20 mouse cellular contexts compared by ENCODE assay signal in the genomic region with DNA sequence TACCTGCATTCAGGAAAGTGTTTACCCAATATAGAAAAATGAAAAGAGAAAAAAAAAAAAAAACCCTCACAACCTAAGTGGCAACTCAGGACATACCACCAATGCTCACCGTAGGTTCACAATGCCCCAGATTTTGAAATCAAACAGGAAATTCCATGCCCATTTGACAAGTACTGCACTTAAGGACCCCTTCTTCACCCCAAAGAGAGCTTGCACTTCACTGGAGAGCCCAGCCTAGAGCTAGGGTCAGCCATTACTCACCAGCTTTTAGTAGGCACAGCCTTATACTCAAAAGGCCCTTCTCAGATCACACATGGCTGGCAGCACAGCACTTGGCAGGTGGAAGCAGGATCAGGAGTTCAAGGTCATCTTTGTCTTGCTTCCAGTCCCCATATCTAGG. TPM values are rescaled to one million over a fixed set of nuclear protein-coding genes. Genes with fewer than 3 reads are reported as not detected.
"Had no signal": no experiment of that assay in that cellular context is flagged by ENCODE, and none has a peak within 500 bp of the region (broad histone marks: within the 10 kb centered on the region; RNA-seq: fewer than 3 reads in every experiment).

No protein-coding gene starts in this region.

- H3K27ac ChIP-seq: hindbrain, postnatal 0 days; layer of hippocampus, adult 2 months; left cerebral cortex, adult 2 months; liver, embryonic 13.5 days; macrophage; midbrain, embryonic 13.5 days; stomach, embryonic 15.5 days had no signal

- ATAC-seq: hindbrain, postnatal 0 days; inflammation-experienced regulatory T-cells, adult 6 months; intestine, embryonic 16.5 days; midbrain, embryonic 13.5 days had no signal

- H3K9me3 ChIP-seq: liver, embryonic 13.5 days; midbrain, embryonic 13.5 days; stomach, embryonic 15.5 days had no signal

- H3K4me2 ChIP-seq: liver, embryonic 13.5 days; midbrain, embryonic 13.5 days; stomach, embryonic 15.5 days had no signal

- H3K36me3 ChIP-seq: liver, embryonic 13.5 days; midbrain, embryonic 13.5 days; stomach, embryonic 15.5 days had no signal

- DNase-seq: kidney, adult 18-20 months; kidney, adult 9 months; kidney, postnatal 14 days; layer of hippocampus, adult 9-11 months; layer of hippocampus, postnatal 36 days; liver, embryonic 13.5 days; thymus, postnatal 25 days had no signal

- H3K4me3 ChIP-seq: layer of hippocampus, adult 2 months; left cerebral cortex, adult 2 months; liver, embryonic 13.5 days; midbrain, embryonic 13.5 days; stomach, embryonic 15.5 days had no signal

- H3K9ac ChIP-seq: liver, embryonic 13.5 days; midbrain, embryonic 13.5 days; stomach, embryonic 15.5 days had no signal

RNA-seq across cellular contexts. Expression of a gene that starts 7.3 kb away (rescaled TPM):
- polyA plus RNA-seq: inflammation-experienced regulatory T-cells, adult 6 months; thymus, postnatal 0 days had no signal

RNA-seq across cellular contexts. Expression of a gene that starts 11.0 kb away (rescaled TPM):
- total RNA-seq: hindbrain, postnatal 0 days; layer of hippocampus, adult 2 months; left cerebral cortex, postnatal 36 days; midbrain, postnatal 0 days had no signal

RNA-seq across cellular contexts. Expression of a gene that starts 51.3 kb away (rescaled TPM):
- total RNA-seq: left cerebral cortex, postnatal 36 days; midbrain, postnatal 0 days had no signal
- polyA plus RNA-seq: hindbrain, postnatal 0 days; midbrain, embryonic 13.5 days; neural tube, embryonic 11.5 days; neural tube, embryonic 14.5 days had no signal
